Mouse (Mus musculus) brain, embryonic 14.5 days (tissue): ENCODE results near the gene Chuk. TPM values are rescaled to one million over a fixed set of nuclear protein-coding genes. Genes with fewer than 3 reads are reported as not detected.

Experiments used
- DNase-seq: peaks from one replicate; pipeline ENCODE4 v3.0.0-alpha.2; 2011; ENCODE audit warnings: low read depth
- CTCF ChIP-seq: fragments of 200-500 bp; IDR thresholded peaks from 2 replicates; pipeline ENCODE4 v1.5.1; 2012; ENCODE audit warnings: inconsistent platforms, mild to moderate bottlenecking, moderate library complexity, borderline replicate concordance; ENCODE audit not compliant: insufficient read depth, insufficient read length; ENCODE audit errors: extremely low read depth
- POLR2A ChIP-seq: fragments of 200-500 bp; IDR thresholded peaks from 2 replicates; pipeline ENCODE4 v1.6.1; 2012; ENCODE audit warnings: mild to moderate bottlenecking, inconsistent platforms, borderline replicate concordance; ENCODE audit not compliant: poor library complexity, insufficient read depth, insufficient read length, severe bottlenecking; ENCODE audit errors: extremely low read depth
- polyA plus RNA-seq: library from polyadenylated mRNA; depleted of rRNA; stranded (reverse); fragments of >200 nt; gene quantifications from 2 replicates; pipeline ENCODE4 v1.2.3, GENCODE M21; 2012

The Chuk gene
- polyA plus RNA-seq, 1 experiment: 107 TPM

- no peak for DNase-seq
- TF ChIP-seq CTCF (no peak), POLR2A (no peak)
Observed at GRCm38 (mm10) chr19:44103001-44103400, 4.3 kb downstream of the Chuk start.

DNA sequence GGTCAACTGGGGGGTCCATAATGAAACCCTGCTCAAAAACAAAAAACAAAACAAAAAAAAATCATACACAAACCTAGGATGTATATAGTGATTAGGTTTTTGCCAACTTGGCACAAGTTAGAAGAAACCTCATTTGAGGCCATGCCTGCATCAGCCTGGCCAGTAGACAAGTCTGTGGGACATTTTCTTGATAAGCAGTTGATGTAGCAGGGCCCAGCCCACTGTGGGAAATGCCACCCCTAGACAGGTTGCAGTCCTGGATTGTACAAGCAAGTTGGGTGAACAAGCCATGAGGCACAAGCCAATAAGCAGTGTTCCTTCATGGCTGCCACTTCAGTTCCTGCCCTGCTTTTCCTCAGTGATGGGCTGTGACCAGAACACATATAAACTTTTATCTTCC is 6.4 kb downstream of the Chuk start:
- no peak for DNase-seq
- TF ChIP-seq POLR2A (no peak), CTCF (no peak)

GRCm38 (mm10) chr19:44086278-44086677 is 21.0 kb downstream of the Chuk start:
- no peak for DNase-seq
- TF ChIP-seq CTCF: no peak
- TF ChIP-seq POLR2A: no peak

DNA sequence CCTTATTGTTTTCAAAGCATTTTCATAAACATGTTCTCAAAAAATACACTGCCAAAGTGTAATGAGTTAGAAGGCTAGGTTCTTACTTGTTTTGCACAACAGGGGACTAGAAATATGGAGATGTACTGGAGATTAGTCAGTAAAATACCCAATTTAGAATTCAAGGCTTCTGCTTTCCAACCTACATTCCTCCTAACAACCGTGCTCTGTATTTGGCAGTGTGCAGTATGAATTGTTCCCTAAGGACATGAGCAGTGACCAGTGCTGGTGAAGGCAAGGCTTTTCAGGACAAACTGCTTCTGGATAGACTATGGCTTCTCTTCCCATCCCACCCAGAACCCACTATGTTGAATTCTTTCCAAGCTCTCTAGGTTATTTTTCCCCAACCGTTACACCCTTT is 26.4 kb downstream of the Chuk start:
- no peak for DNase-seq
- TF ChIP-seq POLR2A: no peak
- no peak for TF ChIP-seq CTCF

GRCm38 (mm10) chr19:44080023-44080422 is 27.3 kb downstream of the Chuk start:
- no peak for TF ChIP-seq CTCF
- no peak for TF ChIP-seq POLR2A
- no peak for DNase-seq

- no peak for DNase-seq
- TF ChIP-seq CTCF (no peak), POLR2A (no peak)
Observed at GRCm38 (mm10) chr19:44077024-44077423, 30.3 kb downstream of the Chuk start.

DNA sequence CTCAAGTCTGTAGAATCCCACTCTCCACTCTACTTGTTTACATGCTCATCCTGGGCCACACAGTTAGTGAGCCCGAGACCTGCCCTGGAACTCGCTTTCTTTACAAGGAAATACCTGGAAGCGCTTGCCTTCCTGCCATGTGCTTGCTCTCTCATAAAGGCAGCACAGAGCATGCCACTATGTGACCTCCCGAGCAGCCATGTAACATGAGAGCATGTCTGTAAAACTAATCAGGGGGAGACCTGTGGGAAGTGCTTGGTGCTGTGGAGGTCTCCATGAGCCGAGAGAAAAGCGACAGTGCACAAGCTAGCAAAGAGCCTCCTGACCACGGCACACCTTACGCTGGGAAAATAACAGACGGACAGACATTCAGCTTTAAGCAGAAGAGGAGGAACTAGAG is 30.8 kb downstream of the Chuk start:
- TF ChIP-seq POLR2A (no peak), CTCF (no peak)
- no peak for DNase-seq

GRCm38 (mm10) chr19:44074986-44075385 is 32.3 kb downstream of the Chuk start:
- no peak for DNase-seq
- TF ChIP-seq CTCF (no peak), POLR2A (no peak)

GRCm38 (mm10) chr19:44071166-44071565 is 36.1 kb downstream of the Chuk start:
- TF ChIP-seq POLR2A (no peak), CTCF (no peak)
- peak; percentile 12 for DNase-seq

- no peak for DNase-seq
- TF ChIP-seq CTCF (no peak), POLR2A (no peak)
Observed at GRCm38 (mm10) chr19:44069914-44070232, 37.4 kb downstream of the Chuk start.

DNA sequence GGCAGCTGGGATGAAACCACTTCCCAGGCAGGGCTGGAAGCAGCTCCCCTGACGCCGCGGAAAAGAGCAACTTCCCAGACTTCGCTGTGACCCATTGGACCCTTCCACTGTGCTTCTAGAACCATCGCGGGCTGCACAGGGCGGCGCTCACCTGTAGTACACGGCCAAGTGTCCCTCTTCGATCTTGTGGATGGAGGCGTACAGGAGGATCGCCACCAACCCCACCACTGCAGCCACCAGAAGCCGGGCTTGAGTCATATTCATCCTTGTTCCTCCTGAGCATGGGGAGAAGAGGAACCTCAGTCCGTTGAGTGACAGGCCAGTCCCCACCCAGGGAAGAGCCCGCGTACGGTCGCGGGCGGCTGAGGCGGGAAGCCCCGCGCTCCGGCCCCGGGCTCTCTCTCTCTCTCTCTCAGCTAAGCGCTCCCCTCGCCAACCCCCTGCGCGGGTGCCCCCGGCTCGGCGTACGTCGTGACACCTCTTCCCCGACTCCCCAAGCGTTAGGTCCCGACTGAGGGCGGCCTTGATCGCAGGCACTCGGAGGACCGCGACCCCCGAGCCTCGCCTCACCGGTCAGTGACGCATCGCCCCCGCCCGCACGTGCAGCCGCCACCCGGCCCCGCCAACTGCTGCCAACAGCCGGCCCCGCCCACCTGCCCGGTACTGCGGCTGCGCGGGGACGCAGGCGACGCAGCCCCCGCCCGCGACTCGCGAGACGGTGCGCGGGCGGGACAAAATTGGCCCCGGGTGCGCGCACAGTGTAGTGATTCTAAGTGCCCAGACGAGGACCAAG is 38.0 kb downstream of the Chuk start, which contains the start of gene Erlin1:
Gene Erlin1, minus strand, starts transcription at position 665 of the 793 bp plus-strand sequence.
- DNase-seq: peak; percentile 94
- TF ChIP-seq CTCF (no peak), POLR2A (peak; percentile 57)

GRCm38 (mm10) chr19:44068232-44068631 is 39.0 kb downstream of the Chuk start:
- no peak for DNase-seq

DNA sequence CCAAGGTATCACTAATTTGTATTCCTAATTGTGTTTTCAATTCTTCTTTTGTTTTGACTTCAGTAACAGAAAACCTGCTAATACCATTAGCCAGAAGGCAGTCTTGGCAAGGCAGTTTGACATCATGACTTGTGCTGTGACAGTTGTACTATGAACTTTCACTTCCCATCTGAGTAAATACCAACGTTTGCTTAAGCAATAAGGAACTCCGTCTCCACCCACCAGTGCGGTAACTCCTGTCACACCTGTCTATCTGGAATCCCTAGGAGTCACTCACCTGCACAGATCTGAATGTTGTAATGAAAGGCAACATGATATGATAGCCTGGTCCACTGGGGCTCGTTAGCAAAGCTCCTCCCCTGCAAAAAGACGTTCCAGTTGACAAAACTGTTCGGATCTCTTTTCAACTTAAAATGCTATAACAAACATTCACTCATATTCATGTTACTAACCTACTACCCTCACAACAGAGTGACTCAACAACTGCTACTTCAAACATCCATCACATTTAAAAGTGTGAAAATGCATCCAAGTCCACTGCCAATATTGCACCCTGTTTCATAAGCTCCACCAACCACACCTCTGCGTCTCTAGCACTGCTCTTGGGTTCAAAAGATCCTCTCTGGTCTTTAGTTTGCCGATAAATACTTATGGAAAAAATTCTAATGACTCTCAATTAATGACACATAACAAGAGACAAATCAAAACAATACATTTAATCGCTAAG is 39.8 kb downstream of the Chuk start:
- no peak for TF ChIP-seq CTCF
- no peak for TF ChIP-seq POLR2A

More at GRCm38 (mm10) chr19:44068232-44068631, 39.0 kb downstream of the Chuk start:
- TF ChIP-seq CTCF (no peak), POLR2A (no peak)

More for the DNA sequence above, 39.8 kb downstream of the Chuk start:
- no peak for DNase-seq
